Mouse (Mus musculus): Measurements from ENCODE around the gene Iqschfp.

The Iqschfp gene

DNA sequence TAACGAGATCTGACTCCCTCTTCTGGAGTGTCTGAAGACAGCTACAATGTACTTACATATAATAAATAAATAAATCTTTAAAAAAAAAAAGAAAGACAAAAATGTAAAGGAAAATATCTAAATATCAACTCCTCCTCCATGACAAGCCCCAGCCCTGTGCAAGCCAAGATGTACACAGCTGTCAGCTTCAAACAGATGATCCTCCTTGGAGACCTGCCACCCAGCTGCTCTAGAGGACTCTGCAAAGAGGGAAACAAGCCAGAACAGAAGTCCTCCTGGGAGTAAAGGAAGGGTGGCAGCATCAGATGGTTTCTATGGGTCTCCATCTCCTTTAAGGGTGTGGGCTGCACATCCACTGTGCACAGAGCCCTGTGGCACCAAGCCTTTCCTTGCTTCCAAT is 480.9 kb downstream of the Iqschfp start:
- DNase-seq, result no peak

DNA sequence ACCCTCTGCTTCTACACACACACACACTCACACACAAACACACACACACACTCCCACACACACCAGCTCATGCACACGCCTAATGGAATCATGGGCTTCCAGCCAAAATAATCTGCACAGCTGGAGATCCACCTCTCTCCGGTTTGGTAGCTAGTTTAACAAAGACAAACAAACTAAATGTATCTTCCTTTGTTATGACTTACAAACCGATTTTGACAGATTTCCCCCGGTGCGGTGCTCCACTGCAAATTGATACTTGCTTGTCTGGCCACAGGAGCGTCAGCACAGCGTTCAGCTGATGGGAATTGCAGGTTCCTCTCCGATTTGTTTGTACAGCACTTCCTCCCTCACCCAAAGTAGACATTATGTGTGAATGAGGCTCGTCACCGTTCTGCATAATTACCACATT is 483.1 kb downstream of the Iqschfp start:
- DNase-seq, result no peak

DNA sequence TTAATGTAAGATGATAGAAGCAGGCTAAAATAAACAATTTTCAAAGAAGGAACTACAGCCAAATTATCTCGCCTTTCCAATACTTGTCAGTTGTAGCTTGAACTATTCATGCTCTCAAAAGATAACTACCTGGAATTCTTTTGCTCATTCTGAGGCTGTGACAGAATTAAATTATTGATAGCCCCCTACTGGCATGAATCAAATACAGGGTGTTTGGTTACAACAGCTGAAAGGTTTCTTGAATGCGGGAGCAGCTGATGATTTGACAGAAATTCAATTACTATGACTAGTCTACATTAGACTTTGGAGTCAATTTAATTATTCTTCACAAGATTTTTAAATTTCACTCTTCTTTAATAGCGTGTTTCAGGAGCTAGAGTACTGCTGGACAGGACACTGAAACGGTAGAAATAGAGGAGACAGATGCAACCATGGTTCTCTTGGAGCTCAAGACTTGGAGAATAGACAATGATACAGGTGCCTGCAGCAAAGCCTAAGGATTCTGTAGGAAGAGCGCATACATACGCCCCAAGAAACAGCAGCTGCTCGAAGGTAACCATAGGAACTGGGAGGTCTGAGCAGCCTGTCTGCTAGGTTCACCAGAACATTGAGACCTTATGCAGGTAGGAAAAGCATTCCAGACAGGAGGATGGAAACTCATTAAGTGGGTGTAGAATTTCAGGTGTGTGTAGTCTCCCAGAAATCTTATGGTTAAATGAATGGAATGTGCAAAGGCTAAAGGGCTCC is 485.6 kb downstream of the Iqschfp start:
- no peak for DNase-seq

DNA sequence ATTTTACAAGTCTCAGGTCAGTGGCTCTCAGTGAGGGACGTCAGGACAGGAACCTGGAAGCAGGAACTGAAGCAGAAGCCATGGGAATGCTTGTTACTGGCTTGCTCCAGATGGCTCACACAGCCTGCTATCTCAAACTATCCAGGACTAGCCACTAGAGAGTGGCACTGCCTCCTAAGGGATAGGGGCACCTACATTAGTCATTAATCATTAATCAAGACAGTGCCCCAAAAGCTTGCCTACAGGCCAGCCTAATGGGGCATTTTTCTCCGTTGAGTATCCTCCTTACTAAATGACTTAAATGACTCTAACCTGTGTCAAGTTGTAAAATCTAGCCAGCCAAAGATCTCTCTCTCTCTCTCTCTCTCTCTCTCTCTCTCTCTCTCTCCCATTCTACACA is 486.8 kb downstream of the Iqschfp start:
- DNase-seq, result no peak

DNA sequence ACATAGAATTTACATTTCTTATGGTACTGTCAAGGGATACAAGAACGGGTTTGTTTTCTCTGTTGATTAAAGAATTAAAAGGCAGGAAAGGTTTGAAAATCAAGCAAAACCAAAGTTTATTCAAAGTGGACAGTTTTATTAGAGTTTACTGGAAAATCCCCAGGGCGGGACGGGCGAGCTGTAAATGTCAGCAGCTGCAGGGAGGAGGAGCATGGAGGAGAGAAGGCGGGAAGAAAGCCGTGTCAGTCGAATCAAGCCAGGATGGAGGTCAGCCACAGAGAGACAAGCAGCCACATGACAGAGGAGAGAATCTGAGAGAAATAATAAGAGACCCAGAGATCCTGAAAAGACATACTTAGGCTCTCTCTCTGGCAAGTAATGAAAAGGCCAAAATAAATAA is 487.2 kb downstream of the Iqschfp start:
- no peak for DNase-seq

DNA sequence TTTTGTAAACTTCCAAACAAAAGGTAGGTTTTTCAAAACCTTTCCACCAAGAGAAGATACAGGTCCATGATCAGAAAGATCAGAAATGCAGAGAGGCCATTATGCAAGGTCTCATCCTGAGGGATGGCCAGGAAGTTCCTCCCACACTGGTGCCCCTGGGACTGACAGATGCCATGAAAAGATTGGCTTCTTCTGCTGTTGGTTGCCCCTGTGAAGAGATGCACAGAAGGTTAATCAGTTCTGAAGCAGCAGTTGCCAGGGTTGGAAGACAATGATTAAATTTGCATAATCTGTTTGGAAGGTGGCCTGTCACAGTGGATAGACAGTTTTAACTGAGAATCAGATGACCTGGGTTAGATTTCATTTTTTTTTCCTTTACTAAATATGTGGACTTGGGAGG is 491.6 kb downstream of the Iqschfp start:
- DNase-seq, result no peak

DNA sequence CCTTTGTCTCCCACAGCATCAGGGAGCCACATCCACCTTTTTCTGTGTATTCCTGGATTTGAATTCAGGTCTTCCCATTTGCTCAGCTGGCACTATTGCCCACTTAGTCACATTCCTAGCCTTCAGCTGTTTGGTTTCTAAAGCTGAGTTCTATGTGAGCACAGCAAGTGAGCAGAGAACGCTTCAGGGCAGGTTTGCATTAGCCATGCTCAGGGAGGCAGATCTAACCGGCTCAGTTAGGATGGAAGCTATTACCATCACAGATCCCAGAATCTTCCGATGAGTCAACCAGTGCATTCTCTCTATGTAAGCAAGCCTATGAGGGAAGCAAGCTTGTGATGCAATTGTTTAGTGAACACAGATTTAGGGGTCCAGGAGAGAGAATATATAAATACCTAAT is 493.5 kb downstream of the Iqschfp start:
- DNase-seq, result no peak

DNA sequence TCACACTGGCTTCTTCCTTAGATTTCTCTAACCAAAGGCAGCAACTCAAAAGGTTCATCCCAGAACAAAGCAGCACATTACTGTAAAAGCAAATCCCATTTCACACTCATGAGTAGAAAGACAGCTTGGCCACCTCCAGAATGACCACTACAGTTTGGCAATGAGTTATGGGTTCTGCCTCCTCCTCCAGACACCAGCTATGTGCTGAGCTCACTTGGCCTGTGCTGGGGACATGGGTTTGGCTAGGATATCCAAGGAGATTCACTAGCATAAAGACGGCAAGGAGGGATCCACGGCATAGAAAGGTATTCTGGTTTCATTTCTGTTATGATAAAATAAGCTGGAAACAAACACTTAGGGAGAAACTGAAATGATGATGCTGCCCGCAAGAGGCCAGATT is 496.0 kb downstream of the Iqschfp start:
- DNase-seq, result no peak

DNA sequence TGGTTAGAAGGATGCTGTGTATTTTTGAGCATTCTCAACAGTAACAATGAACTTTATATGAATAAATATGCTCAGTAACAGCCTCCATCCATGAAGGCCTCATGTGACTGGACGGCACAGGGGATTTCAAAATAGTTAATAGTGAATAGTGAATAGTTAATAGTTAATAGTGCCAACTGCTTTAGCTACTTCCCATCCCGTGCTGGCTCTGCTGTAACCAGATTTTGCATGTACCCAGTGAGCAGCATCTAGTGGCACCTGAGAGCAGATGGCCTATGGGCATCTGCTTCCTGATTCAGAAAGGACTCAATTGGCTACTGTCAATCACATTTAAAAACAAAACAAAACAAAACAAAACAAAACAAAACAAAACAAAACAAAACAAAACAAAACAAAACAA is 501.5 kb downstream of the Iqschfp start:
- DNase-seq, result no peak

DNA sequence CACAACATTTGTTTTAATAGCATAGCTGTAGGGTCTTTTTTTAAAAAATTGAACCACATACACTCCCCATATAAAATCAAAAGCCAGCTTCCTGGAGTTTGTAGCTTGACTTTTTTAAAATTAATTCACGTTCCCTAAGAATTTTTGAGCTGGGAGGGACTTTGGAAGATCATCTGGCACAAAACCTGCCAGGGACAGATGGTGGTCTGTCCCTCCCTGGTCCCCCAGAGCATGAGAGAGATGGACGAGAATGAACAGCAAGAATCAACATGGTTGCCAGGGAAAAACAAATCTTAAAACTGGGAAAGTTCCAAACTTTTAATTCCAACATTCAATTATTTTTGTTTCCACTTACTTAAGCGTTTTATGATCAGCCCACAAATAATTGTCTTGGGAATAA is 506.7 kb downstream of the Iqschfp start:
- no peak for DNase-seq

DNA sequence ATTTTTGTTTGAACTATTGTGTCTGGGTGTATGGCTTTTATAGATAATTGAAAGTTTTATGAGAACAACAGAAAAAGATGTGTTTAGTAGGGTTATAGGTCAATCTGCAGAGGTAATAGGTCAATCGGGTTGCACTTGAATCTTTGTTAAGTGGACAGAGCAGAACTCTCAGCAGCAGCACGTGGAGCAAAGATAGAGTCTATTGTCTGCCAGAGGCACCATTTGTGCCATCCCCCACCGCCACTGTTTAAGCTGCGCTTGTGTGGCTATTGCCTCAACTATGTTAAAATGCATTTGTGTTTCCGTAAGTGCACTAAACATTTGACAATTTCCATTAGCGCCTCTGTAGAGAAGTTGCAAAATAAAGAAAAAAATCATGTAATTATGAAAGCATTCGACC is 508.1 kb downstream of the Iqschfp start:
- DNase-seq, result no peak

DNA sequence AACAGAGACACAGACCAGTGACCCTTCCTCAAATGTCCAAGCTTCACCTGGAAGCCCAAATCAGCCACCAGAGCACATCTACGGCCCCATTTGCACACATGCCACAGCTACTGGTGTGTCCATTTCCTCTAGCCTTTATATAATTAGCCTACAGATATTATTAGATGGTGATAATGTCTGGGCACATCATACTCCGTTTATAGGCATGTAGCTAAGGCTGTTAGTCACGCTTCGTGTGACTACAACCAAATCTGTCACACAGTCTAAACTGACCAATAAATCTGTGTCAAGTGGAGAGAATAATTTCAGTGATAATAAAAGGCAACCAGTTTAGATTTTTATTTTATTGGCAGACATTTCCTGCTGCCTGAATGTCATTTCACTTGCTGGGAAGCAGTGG is 511.3 kb downstream of the Iqschfp start:
- DNase-seq, result no peak

DNA sequence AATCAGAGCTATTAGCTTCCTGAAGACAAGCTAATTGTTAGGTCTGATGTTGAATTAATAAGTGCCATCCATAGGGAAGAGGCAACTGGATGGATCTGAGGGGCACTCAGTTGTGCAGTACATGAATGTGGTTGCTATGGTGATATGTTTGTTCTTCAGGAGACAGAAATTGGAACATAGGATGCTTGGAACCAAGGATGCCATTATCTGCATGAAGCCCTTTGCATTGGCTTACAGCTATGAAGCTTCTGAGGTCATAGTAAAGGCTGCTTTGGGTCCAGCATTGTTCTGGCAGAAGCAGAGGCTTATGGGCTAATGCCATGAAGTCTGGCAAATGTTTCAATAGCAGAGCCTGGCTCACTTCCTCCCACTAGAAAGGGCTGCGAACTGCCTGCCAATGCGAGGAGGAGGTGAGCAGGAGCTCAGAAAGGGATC is 511.8 kb downstream of the Iqschfp start:
- peak; percentile 70 for DNase-seq

DNA sequence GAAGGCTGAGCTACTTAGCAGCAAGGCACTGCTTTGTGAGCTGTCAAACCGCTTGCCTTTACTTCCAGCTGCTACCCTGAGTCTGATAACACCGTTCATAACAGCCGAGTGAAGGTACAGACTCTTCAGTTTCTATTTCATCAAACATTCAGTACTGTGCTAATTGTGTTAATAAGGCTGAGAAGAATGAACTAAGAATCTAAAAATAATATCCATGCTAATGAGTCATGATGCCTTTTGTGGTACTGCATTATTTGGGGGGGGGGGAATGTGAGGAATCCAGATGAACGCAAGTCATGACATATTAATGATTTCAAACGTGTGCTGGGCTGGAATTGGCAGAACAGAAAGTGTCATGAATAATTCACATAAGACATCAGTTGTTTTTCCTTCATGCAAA is 513.7 kb downstream of the Iqschfp start:
- DNase-seq, result no peak

DNA sequence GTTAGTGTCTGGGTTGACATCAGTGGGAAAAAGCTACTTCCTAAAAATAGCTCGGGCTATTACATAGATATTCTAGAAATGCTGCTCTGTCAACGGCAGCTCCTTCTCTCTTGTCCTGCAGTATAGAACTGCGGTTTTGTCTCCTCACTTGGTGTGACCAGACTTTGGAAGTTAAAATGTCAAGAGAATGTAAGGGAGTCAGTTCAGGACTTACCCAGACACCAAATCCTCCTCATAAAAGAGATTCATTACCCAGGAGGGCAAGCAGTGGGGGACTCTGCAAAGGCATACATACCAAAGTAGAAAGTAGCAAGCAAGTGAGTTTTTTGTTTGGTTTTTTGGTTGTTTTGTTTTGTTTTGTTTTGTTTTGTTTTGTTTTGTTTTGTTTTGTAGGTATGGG is 520.2 kb downstream of the Iqschfp start:
- no peak for DNase-seq

DNA sequence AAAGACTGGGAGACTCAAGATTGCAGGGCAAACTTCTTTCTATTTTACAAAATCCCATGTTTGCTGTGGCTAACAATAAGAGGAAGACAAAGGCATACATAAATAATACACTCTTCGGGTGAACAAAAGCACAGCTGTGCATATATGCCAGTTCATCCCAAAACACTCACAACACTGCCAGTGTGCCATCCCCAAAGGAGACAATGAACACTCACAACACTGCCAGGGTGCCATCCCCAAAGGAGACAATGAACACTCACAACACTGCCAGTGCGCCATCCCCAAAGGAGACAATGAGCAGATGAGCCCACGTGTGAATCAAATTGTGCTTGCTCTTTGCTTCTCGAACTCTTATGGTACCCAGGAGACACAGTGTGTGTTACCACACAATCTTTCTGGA is 527.8 kb downstream of the Iqschfp start:
- no peak for DNase-seq

DNA sequence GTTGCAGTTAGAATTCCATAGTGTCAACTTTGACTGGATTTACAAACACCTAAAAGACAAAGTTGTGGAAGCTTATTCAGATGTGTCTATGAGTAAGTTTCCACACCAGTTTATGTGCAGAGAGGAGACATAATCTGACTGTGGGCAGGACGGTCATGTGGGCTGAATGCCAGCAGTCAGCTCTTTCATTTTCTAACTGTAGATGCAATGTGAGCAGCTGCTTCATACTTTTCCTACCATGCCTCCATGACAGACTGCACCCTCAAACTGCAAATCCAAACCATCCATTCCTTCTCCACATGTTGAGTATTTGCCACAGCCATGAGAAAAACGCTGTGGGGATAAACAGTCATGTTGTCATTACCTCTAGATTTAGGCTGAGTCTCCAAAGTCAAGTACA is 528.9 kb downstream of the Iqschfp start:
- DNase-seq, result peak; percentile 31

DNA sequence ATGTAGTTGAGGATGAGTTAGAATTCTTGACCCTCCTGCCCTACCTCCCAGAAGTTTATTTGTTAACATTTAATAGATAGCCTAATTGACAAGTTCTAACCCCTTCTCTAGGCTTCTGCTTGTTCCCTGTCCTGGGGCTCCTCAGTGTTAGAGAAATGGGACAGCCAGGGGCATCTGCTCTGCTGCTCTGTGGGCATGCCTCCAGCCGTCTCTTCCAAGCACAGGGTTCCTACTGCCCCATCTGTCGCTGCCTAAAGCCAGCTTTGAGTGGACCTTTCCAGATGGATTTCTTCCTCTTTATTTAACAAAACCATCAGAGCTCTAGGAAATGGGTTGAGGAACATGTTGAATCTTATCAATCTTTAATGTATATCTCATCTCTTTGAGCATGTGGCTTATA is 529.8 kb downstream of the Iqschfp start:
- peak; percentile 92 for DNase-seq

DNA sequence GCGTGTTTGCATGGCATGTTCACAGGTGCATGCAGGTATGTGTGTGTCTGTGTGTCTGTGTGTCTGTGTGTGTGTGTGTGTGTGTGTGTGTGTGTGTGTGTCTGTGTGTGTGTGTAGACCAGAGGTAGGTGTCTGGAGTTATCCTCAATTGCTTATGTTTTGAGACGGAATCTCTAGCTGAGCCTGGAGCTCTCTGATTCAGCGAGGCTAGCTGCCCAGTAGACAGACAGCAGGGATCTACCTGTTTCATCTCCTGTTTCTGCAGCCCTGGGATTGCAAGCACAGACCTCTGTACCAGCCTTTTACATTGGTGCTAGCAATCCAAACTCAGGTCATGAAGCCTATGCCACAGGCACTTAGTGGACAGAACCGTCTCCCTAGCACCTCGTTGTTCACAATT is 536.0 kb downstream of the Iqschfp start:
- peak; percentile 28 for DNase-seq

DNA sequence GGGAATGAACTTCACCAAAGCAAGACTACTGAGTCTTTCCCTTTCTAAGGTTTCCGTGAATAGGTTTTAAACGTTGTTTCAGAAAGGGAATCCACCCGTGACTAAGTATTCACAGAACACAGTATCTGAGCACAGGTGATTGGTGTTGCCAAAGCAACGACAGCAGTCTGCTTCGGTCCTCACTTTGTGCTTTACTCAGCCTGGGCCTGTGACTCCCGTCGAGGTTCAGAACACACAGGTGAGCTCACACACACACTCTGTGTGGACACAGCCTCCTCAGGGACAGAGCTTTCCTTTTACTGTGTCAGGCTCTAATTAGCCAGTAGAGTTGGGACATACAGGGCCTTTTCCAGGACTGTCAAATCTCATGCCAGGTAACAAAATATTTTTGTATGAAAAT is 542.4 kb downstream of the Iqschfp start:
- DNase-seq, result no peak

DNA sequence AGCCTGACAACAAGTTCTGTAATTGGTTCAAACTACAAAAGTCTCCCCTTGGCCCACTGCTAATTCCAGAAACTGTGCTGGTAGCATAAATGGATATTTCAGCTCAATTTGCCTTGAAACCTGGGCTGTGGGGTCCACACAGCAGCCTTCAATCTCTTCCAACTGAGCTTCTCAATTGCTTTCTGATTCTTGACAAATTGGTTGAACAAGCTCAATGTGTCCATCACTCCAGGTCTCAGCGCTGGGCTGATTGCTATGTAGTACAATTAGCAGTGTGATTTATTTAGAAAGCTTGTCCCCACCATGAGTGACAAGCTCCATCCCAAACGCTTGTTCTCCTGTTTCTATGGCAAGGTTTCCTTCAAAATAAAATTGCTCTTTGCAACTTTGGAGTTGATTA is 542.9 kb downstream of the Iqschfp start:
- DNase-seq, result no peak

DNA sequence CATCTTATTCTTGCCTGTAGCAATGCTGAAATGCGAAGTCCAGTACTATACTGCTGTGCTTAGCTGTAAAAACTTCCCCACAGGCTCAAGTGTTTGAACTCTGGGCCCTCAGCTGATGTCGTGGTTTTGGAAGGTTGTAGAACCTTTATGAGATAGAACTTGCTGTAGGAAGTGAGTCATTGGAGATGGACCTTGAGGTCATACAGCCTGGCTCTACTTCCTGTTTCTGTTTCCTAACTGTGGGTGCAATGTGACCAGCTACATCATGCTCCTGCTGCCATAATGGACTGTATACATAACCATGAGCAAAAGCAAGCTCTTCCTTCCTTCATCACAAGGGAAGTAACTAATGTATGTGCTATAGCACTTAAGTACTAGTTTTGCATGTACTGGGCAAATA is 556.4 kb downstream of the Iqschfp start:
- DNase-seq, result no peak

DNA sequence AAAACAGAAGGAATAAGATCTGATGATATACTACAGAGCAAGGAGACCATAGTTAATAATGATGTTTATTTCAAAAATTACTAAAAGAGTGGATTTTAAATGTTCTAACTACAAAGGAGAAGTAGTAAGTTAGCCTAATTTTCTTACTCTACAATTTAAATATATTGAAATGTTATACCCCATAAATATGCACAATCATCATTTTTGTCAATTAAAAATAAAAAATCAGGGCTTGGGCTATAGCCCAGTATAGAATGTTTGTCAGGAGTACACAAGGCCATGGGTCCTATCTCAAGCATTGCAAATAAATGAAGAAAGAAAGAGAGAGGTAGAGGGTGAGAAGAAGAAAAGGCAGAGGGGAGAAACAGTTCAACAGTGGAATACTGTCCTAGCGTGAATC is 559.6 kb downstream of the Iqschfp start:
- no peak for DNase-seq

DNA sequence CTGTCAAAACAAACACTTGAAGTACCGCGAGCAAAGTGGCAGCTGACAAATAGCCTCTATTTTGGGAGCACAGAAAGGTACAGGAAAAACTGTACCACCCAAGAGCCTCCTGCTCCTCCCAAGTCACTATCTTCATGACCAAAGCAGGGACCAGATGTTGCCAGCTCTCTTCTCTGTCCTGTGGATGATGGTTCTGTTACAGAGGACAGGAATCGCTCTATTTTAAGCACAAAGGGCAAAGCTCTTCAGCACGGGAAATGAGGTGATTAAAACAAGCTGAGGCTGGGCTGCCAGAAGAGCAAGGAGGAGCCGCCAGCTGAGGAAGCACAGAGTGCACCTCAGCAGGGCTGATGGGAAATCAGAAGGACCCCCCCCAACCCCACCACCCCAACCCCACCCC is 561.2 kb downstream of the Iqschfp start:
- DNase-seq, result no peak

DNA sequence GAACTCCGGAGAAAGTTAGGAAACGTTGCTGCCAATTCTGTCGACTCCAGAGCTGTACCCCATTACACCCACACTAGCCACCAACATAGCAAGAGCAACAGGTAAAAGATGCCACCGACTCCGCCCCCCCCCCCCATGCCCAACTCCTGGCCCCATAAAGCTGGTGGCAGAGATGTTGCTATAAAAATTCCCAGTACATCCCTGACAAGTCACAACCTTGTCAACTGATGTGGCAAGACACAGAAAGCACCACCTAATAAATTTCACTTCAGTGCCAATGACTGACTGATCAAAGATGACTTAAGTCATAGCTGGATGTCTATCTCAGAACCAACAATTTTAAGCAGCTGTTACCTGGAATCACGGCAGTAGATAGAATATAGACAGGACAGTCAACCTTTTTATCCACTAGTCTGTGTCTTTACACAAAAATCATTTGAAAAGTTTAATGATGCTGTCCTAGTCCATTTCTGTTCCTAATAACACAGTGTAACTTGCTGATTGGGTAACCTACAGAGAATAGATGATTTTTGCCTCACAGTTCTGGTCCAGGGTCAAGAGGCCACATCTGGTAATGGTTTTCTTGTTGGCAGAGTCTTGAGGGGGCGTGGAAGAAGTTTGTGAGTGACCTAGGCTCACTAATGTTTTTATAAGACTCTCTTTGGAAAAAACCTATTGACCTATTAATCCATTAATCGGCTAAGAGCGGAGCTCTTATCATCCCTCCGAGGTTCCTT is 561.9 kb downstream of the Iqschfp start:
- DNase-seq, result no peak
